Mouse (Mus musculus) granulocyte monocyte progenitor cell, adult 5-6 weeks (primary cell): ENCODE measurements at regions not wholly inside any gene's neighbourhood (a gene's known extent, or its start where the extent isn't known, plus 50 kb on each side); places are given as distances from the start of the nearest gene placed in this dataset.

Experiments
- ATAC-seq: replicated peaks from 2 replicates; pipeline ENCODE4 v1.8.0; 2016; ENCODE audit warnings: mild to moderate bottlenecking, moderate TSS enrichment, inconsistent platforms; ENCODE audit not compliant: poor library complexity, severe bottlenecking

DNA sequence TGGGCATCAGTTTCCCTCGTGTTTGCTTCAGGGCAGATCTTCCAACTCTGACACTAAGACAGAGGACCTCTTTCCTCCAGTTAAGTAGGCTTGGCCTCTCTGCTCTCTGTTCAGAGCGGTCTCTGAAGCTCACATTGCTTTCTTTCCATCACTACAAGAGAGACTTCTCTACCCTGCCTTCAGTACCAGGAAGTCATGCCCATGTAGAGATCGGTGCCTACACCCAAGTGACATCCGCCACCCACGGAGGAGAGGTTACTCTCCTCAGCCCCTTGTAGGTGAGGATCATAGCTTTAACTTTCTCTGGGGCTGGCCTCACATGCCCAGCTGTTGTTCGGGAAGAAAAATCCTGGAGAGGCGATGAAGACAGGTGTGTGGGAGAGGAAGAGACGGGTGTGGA is 155.3 kb downstream of the Zfp36l2 start:
- ATAC-seq = no peak

DNA sequence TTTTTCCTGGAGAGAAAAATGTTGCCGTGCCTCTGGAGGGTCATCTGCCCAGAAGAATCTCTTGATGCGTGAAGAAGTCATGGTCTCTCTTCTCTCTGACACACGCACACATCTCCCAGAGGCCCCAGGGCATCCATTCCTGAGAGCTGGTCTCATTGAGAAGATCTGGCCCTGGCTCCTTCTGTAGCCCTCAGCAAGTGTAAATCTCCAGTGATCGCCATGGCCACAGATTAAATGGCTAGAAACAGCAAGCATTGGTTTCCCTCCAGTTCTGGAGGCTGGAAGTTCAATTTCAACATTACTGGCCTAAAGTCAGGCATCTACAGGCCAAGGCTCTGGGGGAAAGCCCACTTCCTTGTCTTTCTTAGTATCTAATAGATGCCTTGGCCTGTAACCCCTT is 155.9 kb downstream of the Zfp36l2 start:
- ATAC-seq = no peak

- ATAC-seq = no peak
Observed at GRCm38 (mm10) chr17:84031381-84031780, 156.4 kb downstream of the Zfp36l2 start.

DNA sequence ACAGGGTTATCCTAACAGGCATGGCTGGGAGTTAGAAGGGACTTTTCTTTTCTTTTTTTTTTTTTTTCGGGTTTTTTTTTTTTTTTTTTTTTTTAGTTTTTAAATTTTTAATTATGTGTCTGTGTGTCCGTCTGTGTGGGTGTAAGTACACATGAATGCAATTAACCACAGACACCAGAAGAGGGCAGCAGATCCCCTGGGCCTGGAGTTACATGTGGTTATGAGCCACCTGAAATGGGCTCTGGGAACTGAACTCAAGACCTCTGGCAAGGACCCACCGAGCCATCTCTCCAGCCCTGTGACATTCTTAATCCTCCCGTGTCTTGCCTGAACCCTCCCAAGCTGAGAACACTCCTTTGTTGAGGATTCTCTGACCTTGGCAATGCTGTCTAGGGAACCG is 157.0 kb downstream of the Zfp36l2 start:
- ATAC-seq = no peak

DNA sequence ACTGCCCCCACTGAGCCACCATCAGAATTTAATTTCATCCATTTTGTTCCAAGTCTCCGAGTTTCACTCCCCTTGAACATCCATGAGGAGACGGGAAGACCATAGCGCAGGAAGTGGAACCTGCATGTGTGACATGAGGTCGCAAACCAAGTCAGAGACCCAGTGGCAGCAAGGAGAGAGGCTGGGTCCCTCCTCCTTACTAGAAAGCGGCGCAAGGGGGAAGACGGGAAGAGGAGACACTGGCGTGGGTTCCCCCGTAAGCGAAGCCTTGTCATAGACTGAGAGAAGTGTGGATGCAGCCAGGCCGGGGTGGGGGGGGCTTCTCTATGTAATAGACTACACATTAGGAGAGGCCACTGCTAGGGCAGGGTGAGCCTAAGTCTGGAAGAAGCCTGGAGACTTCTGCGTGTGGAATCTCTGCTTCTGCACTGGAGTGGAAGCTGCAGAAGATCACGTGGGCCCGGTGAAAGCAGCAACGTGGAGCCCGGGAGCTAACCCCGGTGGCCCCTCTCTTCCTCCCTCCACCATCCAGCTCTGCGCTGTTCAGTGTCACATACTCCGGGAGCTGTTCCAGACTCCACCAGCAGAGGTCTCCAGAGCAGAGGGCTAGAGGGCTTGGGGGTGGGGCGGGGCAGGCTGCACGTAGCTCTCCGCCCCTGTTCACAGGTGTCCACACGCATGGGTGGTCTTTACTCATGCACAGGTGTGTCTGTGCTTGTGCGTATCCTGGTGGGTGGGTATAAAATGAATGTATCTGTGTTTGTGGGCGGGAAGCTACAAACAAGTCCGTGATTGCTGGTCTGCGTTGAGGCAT is 159.4 kb downstream of the Zfp36l2 start:
- peak; percentile 93 for ATAC-seq

- ATAC-seq = no peak
Observed at GRCm38 (mm10) chr17:84027275-84027674, 160.5 kb downstream of the Zfp36l2 start.

DNA sequence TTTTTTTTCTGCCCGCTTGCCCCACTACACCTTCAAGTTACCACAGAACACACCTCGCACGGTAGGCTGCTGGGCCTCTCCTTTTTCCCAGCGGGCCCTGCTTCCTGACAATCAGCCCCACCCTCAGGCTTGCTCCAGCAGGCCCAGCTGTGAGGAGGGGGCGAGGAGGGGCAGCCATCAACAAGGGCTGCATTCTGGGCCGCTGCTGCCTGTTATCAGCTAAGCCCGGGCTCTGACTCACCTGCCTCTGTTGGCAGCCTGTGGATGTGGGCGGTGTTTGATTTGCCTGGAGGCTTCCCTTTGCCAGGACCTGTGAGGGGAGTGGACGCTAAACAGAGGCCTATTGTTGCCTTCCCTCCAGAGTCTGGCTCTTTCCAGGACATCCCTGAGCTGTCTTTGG is 161.6 kb downstream of the Zfp36l2 start:
- no peak for ATAC-seq

DNA sequence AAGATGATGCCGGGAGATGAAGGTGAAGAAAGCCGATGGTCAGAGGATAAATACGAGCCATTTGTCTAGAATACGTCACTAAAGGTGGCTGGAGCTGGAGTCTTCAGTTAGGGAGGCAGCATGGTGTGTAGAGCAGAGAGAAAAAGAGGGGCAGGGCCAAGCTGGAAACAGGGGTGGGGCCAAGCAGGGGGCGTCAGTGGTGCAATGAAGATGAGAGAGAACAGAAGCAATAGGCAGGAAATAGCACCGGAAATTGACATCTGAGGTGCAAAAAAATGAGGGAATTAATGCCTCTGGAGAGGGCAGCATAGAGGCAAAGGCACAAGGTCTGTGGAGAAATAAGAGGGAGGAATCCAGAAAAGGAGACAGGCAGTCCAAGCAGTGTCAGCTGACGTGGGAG is 165.4 kb downstream of the Zfp36l2 start:
- peak; percentile 65 for ATAC-seq

DNA sequence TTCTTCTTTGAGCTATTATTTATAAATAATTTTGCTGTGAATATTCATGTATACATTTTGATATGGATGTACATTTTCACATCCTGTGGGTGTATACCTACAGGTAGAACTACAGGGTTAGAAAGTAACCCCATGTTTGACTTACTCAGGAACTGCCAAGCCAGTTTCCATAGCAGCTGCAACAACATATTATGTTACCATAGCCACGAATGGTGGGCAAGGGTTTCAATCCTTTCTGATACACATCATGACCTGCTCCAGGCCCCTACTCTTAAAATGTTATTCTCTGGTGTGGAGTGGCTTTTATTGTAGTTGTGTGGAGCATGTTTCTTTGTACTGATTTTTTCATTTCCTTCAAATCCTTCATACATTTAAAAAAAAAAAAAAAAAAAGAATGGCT is 168.9 kb downstream of the Zfp36l2 start:
- ATAC-seq = no peak

- ATAC-seq = no peak
Observed at GRCm38 (mm10) chr17:84017891-84018290, 169.9 kb downstream of the Zfp36l2 start.

DNA sequence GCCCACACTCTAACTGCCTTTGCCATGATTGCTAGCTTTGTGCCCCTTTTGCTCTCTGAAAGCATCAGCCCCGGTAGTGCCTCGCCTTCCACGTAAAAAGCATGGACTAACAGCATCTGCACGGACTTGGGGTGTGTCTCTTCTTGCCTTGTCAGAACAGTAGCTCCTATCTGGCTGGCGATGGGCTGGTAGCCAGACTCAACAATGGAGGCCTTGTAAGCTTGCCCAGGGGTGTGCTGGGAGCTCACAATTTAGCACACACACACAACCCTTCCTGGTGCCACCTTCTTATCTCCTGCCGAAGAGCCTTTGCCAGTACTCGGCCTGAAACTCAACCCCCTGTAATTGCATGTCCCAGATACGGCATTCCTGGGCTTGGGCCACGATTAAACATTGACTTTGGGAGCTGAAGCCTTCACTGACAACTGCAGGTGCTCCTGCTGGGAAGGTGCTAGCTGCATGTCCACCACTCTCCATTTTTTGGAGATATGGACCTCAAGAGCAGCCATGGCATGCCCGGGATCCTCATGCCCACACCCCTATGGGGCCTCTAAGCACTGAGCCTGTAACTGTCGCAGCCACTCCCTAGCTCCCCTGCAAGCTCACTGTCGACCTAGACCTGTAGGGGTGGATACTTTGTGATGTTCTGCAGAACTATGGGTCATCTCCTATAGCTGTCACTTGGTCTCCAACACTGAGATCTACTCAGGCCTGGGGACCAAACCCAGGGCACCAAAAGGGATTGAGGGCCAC is 166.7 kb upstream of the Haao start:
- no peak for ATAC-seq

DNA sequence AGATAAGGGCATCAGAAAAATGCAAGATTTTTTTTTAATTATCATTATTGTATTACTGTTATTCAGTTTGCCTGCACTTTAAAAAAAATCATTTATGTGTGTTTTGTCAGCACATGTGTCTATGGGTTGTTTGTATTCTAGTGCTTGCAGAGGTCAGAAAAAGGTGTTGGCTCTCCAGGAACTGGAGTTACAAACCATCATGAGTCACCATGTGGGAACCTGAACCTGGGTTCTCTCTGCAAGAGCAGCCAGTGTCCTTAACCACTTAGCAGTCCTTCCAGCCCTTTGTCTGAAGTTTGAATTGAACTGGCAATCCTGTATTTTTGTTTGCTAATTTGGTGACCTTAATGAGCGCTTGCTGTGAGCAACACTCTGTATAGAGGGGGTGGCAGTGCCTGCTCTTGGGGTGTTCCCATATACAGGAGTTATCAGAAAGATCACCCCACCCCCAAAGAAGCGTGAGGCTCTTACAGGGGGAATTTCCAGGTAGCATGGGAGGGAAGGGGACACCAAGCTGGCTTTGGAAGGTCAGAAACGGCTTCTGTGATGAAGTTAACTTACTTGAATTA is 162.8 kb upstream of the Haao start:
- ATAC-seq = no peak

DNA sequence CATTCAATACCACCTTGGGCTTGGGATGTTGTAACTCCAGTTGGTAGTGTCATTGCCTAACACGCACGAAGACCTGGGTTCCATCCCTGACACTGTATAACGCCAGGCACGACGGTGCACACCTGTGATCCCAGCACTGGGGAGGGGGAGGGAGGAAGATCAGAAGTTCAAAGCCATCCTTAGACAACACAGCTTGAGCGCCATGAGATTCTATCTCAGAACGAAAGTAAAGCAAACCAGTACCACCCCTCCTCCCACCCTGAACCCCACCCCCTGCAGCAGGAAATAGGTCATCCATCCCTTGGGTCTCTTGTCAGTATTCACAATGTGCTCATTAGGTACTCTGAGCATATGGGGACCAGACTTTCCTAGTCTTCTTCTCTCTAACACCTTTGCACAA is 162.2 kb upstream of the Haao start:
- ATAC-seq = no peak

- no peak for ATAC-seq
Observed at GRCm38 (mm10) chr17:84009194-84009593, 161.4 kb upstream of the Haao start.

GRCm38 (mm10) chr17:84008682-84009052 is 160.9 kb upstream of the Haao start:
- ATAC-seq = no peak

DNA sequence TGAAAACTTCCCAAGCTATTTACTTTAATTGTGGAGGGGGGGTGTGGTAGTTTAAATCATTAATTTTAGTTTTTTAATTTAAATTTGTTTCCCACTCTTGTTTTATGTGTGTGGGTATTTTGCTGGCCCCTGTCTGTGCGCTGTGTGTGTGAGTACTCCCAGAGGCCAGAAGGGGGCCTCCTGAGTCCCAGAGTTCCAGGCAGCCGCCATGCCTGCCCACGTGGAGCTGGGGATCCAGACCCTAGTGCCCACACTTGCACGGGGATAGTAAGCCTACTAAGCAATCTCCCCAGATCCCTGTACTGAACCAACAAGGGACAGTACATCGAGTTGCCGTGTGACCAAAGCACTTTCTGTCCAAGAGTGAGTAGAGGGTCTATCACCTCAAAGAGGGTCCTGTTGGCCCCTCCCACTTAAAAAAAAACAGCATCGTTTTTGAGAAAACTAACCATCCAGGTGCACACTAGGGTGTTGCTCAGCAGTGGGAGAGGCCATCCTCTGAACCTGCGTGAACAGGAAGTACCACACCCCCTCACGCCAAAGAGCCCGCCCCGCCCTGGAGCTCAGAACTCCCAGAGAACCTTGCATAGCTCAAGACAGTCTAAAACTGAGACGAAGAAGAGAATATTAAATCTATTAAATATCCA is 160.4 kb upstream of the Haao start:
- no peak for ATAC-seq

- ATAC-seq = peak; percentile 28
Observed at GRCm38 (mm10) chr17:84006748-84007147, 159.0 kb upstream of the Haao start.

DNA sequence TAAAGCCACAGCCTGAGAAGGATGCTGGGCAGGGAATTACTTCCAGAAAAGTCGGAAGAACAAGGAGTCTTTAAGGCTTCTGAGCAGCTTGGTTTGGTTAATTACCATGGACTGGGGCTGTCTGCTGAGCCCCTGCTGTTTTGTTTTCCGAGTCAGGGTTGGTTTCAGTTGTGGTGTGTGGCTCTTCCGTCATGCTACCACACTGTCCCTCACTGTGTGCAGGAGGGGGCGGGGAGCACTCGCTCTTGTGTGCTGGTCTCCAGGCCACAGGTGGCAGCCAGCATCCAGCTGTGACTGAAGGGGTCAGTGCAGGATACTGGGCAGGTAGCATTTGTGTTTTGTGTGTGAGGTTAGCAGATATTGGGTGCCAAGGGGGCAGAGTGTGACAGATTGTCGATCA is 156.5 kb upstream of the Haao start:
- ATAC-seq = peak; percentile 70

DNA sequence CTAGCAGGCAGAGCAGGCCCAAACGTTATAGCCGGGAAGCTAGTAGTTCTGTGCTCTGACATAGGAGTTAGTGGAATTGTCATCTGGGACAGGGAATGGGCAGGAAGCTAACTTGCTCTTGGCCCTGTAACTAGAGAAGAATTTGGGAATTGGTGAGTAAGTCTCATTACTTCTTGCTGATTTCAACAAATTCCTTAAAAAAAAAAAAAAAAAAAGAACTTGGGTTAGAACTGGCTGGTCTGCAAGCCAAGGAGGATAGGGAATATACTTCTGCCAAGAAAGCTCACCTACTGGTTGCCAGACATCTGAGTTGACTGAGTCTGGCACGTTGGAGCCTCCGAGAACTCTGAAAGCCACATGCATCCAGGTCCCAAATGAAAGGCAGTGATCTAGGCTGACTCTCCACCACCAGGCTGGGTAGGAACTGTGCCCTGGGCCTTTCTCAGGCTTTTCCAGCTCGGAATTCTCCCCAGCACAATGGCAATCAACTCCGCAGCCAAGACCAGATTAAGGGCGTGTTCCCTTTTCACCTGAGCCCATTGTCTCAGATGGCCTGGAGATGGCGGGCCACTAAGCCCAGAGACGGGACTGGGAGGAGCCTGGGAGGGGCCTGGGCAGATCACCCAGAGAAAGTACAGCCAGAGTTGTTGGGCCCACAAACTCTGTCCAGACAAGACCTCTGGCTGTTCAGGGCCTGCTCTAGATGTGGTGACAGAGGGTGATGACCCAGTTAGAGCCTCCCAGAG is 155.9 kb upstream of the Haao start:
- peak; percentile 27; the same call in 1 of the 2 replicates for ATAC-seq

DNA sequence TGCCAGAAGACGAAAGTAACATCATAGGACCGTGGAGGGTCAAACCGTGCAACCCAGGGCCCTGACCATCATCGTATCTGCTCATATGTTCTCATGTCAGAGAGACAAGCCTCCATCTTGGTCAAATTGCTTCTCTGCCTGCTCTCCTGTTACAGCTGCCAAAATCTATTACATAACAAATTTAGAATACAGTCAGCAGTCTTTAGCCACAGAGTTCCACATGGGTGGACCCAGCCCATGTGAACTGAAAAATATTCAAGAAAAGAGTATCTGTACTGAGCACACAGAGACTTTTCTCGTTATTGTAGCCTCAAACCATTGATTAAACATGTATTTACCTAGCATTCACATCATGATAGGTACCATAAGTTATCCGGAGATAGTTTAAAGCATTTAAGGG is 155.2 kb upstream of the Haao start:
- ATAC-seq = no peak
